Mouse (Mus musculus) myocyte (in vitro differentiated cells): ENCODE measurements around the gene Slc2a13.

ENCODE experiments used
- POLR2A ChIP-seq: IDR thresholded peaks from one replicate; pipeline ENCODE4 v1.6.1; 2011; ENCODE audit warnings: low read depth, mild to moderate bottlenecking, control low read depth, moderate library complexity; ENCODE audit not compliant: insufficient read length
- USF1 ChIP-seq: IDR thresholded peaks from one replicate; pipeline ENCODE4 v1.6.1; 2011; ENCODE audit warnings: low read depth, mild to moderate bottlenecking, control low read depth, moderate library complexity

- no peak for TF ChIP-seq POLR2A
- no peak for TF ChIP-seq USF1
These were observed 309.1 kb downstream of the Slc2a13 start for GRCm38 (mm10) chr15:91263926-91264325.
